Mouse (Mus musculus) olfactory bulb, adult 2 months (tissue): Measurements from ENCODE around the gene Vps9d1.

Source experiments
- CTCF ChIP-seq: fragments of 200-500 bp; IDR thresholded peaks from 2 replicates; pipeline ENCODE4 v1.5.1; 2012; ENCODE audit warnings: low read depth, mild to moderate bottlenecking, low read length, moderate library complexity; ENCODE audit not compliant: insufficient read depth
- POLR2A ChIP-seq: fragments of 200-500 bp; IDR thresholded peaks from 2 replicates; pipeline ENCODE4 v1.6.1; 2012; ENCODE audit warnings: mild to moderate bottlenecking, low read depth, low read length, moderate library complexity; ENCODE audit not compliant: insufficient read depth

DNA sequence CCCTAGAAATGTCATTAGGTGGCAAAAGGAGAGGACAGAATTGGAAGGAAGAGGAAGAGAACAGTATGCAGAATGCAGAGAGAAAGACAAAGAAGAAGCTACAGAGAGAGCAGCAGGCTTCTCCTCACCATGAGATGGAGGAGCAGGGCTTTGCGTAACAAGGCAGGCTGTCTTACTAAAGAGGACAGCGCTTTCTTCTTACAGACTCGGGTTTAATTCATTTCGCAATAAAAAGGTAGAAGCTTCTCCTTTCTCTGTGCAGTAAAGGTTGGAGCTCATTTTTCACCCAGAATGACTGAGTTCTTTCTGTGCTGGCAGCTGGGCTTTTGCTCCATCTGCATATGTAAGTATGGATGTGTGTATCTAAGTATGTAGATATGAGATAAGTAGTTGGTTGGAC is 25.7 kb upstream of the Vps9d1 start:
- TF ChIP-seq CTCF, result no peak
- no peak for TF ChIP-seq POLR2A
